In the genomic region with DNA sequence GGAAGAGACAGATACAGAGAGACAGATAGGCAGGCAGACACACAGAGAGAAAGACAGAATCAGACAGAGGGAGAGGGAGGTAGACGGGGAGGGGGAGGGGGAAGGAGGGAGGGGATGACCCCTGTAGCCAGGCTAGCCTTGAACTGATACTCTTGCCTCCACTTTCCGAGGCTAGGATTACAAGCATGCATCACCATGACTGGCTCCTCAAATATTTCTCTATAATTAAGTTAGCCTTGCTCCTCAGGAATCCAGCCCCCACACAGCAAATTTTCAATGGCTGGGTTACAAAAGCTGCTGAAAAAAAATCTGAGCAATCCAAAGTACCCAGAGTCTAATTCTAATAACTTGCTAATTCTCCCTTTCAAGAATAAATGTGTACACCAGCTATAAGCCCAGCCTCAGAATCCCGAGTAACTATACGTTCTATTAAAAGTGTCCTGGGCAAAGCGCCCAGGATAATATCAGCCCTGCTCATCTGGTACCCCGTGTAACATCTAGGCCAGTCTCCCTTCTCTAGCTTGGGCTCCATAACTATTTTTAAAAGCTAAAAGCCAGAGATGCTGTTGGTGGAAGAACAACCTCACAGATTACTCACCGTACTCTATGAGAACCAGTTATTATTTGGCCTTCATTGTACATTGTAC, we compare ENCODE assay signal across 18 mouse cellular contexts. TPM values are rescaled to one million over a fixed set of nuclear protein-coding genes. Genes with fewer than 3 reads are reported as not detected.
DNase-seq lines count a peak whose midpoint lies in the region; ATAC-seq and TF ChIP-seq lines count a peak whose summit lies in the region.
"Had no signal": no experiment of that assay in that cellular context is flagged by ENCODE, and none has a peak within 500 bp of the region (broad histone marks: within the 10 kb centered on the region; RNA-seq: fewer than 3 reads in every experiment).

No protein-coding gene starts in this region.

- TF ChIP-seq CTCF in kidney, postnatal 0 days (IDR thresholded peaks at IDR 0.05; ENCODE audit: low read depth) = no peak
- TF ChIP-seq CTCF in olfactory bulb, adult 2 months (IDR thresholded peaks at IDR 0.05; ENCODE audit: insufficient read depth, low read depth, low read length) = no peak

- DNase-seq in heart, embryonic 10.5 days (ENCODE audit: low spot score) = no peak
- peak; percentile 27 for DNase-seq in kidney, postnatal 0 days (ENCODE audit: low spot score)
- no peak for DNase-seq in kidney, adult 8-10 months
- DNase-seq in frontal cortex, postnatal 10 days (ENCODE audit: low spot score in 2 of 2) = no peak
- DNase-seq in thymus, postnatal 4 days = no peak
- DNase-seq: cerebellum, adult 9-11 months; gastrocnemius, adult 2 months; kidney, adult 18-20 months; kidney, postnatal 14 days; liver, postnatal 0 days; retina, postnatal 1 day had no signal

- H3K36me3 ChIP-seq in heart, embryonic 10.5 days = peaks cover 50% of the 10 kb centered on the region
- H3K36me3 ChIP-seq in heart, embryonic 11.5 days (ENCODE audit: control insufficient read depth, insufficient read depth, low read length) = peaks cover 15% of the 10 kb centered on the region
- peaks cover 19% of the 10 kb centered on the region for H3K36me3 ChIP-seq in kidney, postnatal 0 days (ENCODE audit: insufficient read depth, low read length)
- H3K36me3 ChIP-seq in embryonic facial prominence, embryonic 12.5 days = peaks cover 23% of the 10 kb centered on the region

- ATAC-seq in heart, embryonic 11.5 days (replicated peaks; ENCODE audit: insufficient number of reproducible peaks, low FRiP score, low TSS enrichment) = no peak
- ATAC-seq in kidney, postnatal 0 days (replicated peaks; ENCODE audit: low FRiP score, low read depth) = no peak
- ATAC-seq in embryonic facial prominence, embryonic 12.5 days (ENCODE audit: insufficient number of reproducible peaks, insufficient read depth, low FRiP score, low TSS enrichment) = no peak
- ATAC-seq: forebrain, embryonic 16.5 days; liver, postnatal 0 days had no signal

- H3K4me3 ChIP-seq in heart, embryonic 10.5 days = no peak overlapping the region
- H3K4me3 ChIP-seq in heart, embryonic 11.5 days (ENCODE audit: low read depth, low read length) = no peak overlapping the region
- H3K4me3 ChIP-seq in kidney, postnatal 0 days (replicated peaks; ENCODE audit: low read depth, low read length) = no peak overlapping the region
- H3K4me3 ChIP-seq in embryonic facial prominence, embryonic 12.5 days = no peak overlapping the region
- no peak overlapping the region for H3K4me3 ChIP-seq in olfactory bulb, adult 2 months (ENCODE audit: insufficient read depth, low read depth, low read length)
- H3K4me3 ChIP-seq: gastrocnemius, adult 2 months; hindbrain, embryonic 10.5 days; layer of hippocampus, adult 2 months had no signal

- 70% methylated on average over 7 of the region's 7 CpGs for WGBS in heart, embryonic 10.5 days
- WGBS in heart, embryonic 11.5 days (ENCODE audit: insufficient replicate concordance) = 60% methylated on average over 7 of the region's 7 CpGs
- WGBS in kidney, postnatal 0 days = 54% methylated on average over 7 of the region's 7 CpGs
- WGBS in embryonic facial prominence, embryonic 12.5 days = 56% methylated on average over 7 of the region's 7 CpGs
- WGBS in olfactory bulb, adult 2 months = 26% methylated on average over 7 of the region's 7 CpGs

- peak overlapping the region; percentile 16; the same call in 1 of the 2 replicates for H3K27ac ChIP-seq in heart, embryonic 10.5 days
- no peak overlapping the region for H3K27ac ChIP-seq in heart, embryonic 11.5 days (ENCODE audit: low read depth, low read length)
- peak overlapping the region; percentile 22; the same call in 1 of the 2 replicates for H3K27ac ChIP-seq in kidney, postnatal 0 days
- H3K27ac ChIP-seq in embryonic facial prominence, embryonic 12.5 days = 0 out of 2 replicates have a peak overlapping the region, but pooled peaks have one; percentile 6
- peak overlapping the region; percentile 70 for H3K27ac ChIP-seq in olfactory bulb, adult 2 months (ENCODE audit: insufficient read depth, low read depth, low read length)
- H3K27ac ChIP-seq: gastrocnemius, adult 2 months; hindbrain, embryonic 10.5 days; layer of hippocampus, adult 2 months had no signal

- H3K4me1 ChIP-seq in heart, embryonic 10.5 days = peaks cover 9% of the 10 kb centered on the region; the same call in 1 of the 2 replicates
- peaks cover 5% of the 10 kb centered on the region; the same call in 1 of the 2 replicates for H3K4me1 ChIP-seq in heart, embryonic 11.5 days (ENCODE audit: control insufficient read depth, insufficient read depth, low read length)
- H3K4me1 ChIP-seq in kidney, postnatal 0 days (replicated peaks; ENCODE audit: insufficient read depth, low read length) = no peaks in the 10 kb centered on the region
- no peaks in the 10 kb centered on the region for H3K4me1 ChIP-seq in embryonic facial prominence, embryonic 12.5 days
- H3K4me1 ChIP-seq in olfactory bulb, adult 2 months (ENCODE audit: control insufficient read depth, insufficient read depth, low read length) = peaks cover 16% of the 10 kb centered on the region
- H3K4me1 ChIP-seq: hindbrain, embryonic 10.5 days had no signal

- no peak overlapping the region for H3K9ac ChIP-seq in heart, embryonic 11.5 days (ENCODE audit: low read depth, low read length)
- H3K9ac ChIP-seq in kidney, postnatal 0 days (ENCODE audit: low read depth, low read length) = no peak overlapping the region
- no peak overlapping the region for H3K9ac ChIP-seq in embryonic facial prominence, embryonic 12.5 days
- H3K9ac ChIP-seq: liver, postnatal 0 days had no signal

- H3K9me3 ChIP-seq in heart, embryonic 10.5 days = no peaks in the 10 kb centered on the region
- H3K9me3 ChIP-seq in heart, embryonic 11.5 days (replicated peaks; ENCODE audit: control insufficient read depth, low read length) = no peaks in the 10 kb centered on the region
- H3K9me3 ChIP-seq in kidney, postnatal 0 days (replicated peaks; ENCODE audit: low read length) = no peaks in the 10 kb centered on the region
- H3K9me3 ChIP-seq in embryonic facial prominence, embryonic 12.5 days = no peaks in the 10 kb centered on the region

- H3K4me2 ChIP-seq in heart, embryonic 11.5 days = no peak overlapping the region
- H3K4me2 ChIP-seq in kidney, postnatal 0 days (ENCODE audit: low read length) = no peak overlapping the region
- no peak overlapping the region for H3K4me2 ChIP-seq in embryonic facial prominence, embryonic 12.5 days (replicated peaks)

- no peaks in the 10 kb centered on the region for H3K27me3 ChIP-seq in heart, embryonic 10.5 days (ENCODE audit: insufficient read depth, poor library complexity, severe bottlenecking)
- no peaks in the 10 kb centered on the region for H3K27me3 ChIP-seq in heart, embryonic 11.5 days (ENCODE audit: control insufficient read depth, insufficient read depth, low read length)
- H3K27me3 ChIP-seq in kidney, postnatal 0 days (ENCODE audit: insufficient read depth, low read length) = no peaks in the 10 kb centered on the region
- H3K27me3 ChIP-seq in embryonic facial prominence, embryonic 12.5 days = no peaks in the 10 kb centered on the region
- H3K27me3 ChIP-seq: CH12.LX had no signal

- no peak for TF ChIP-seq POLR2A in olfactory bulb, adult 2 months (IDR thresholded peaks at IDR 0.05; ENCODE audit: insufficient read depth, low read depth, low read length)

RNA-seq across cellular contexts. Expression of gene Ift81, which starts 37.5 kb away (rescaled TPM):
- 25.2 and 35.2 TPM in 2 replicates for polyA plus RNA-seq in heart, embryonic 10.5 days (2016; fragmentation: Nextera tagmentation; extraction: Ambion mirVana)
- 23.9 and 28.4 TPM in 2 replicates for polyA plus RNA-seq in heart, embryonic 11.5 days (2014; fragmentation: Nextera tagmentation; extraction: Ambion mirVana)
- polyA plus RNA-seq in kidney, postnatal 0 days (2015; fragmentation: Nextera tagmentation; extraction: Ambion mirVana) = 37.1 and 39.1 TPM in 2 replicates
- 43.5 and 44.9 TPM in 2 replicates for polyA plus RNA-seq in embryonic facial prominence, embryonic 12.5 days (2016; fragmentation: Nextera tagmentation; extraction: Ambion mirVana)
- not detected in 2 replicates for polyA plus RNA-seq in olfactory bulb, adult 2 months (2012; ENCODE audit: insufficient read depth, insufficient read length, low replicate concordance, missing spikeins)
